In genomic region chr3:101510632-101511031, GRCm38 (mm10) we compare ENCODE assay signal across 23 mouse cellular contexts.
A peak's percentile ranks its signal among the peaks of the same experiment; 100 is the strongest.
DNase-seq lines count a peak whose midpoint lies in the region; ATAC-seq and TF ChIP-seq lines count a peak whose summit lies in the region.
"Had no signal": no experiment of that assay in that cellular context is flagged by ENCODE, and none has a peak within 500 bp of the region (broad histone marks: within the 10 kb centered on the region; RNA-seq: fewer than 3 reads in every experiment).

No protein-coding gene starts in this region.

- H3K79me2 ChIP-seq in C2C12 (ENCODE audit: control insufficient read depth, insufficient read depth) (no peaks in the 10 kb centered on the region), myocyte (ENCODE audit: control insufficient read depth, insufficient read depth) (no peaks in the 10 kb centered on the region)

- no peak overlapping the region for H3K4me3 ChIP-seq in embryonic facial prominence, embryonic 14.5 days (ENCODE audit: low read depth, low read length)
- no peak overlapping the region for H3K4me3 ChIP-seq in embryonic facial prominence, embryonic 10.5 days
- no peak overlapping the region for H3K4me3 ChIP-seq in kidney, adult 2 months (ENCODE audit: insufficient read depth, low read depth, low read length)
- no peak overlapping the region for H3K4me3 ChIP-seq in kidney, embryonic 15.5 days (replicated peaks)
- no peak overlapping the region for H3K4me3 ChIP-seq in C2C12 (ENCODE audit: insufficient read depth, poor library complexity, severe bottlenecking)
- no peak overlapping the region for H3K4me3 ChIP-seq in myocyte
- H3K4me3 ChIP-seq in hindbrain, embryonic 11.5 days (ENCODE audit: low read depth, low read length): no peak overlapping the region

- H3ac ChIP-seq in C2C12 (ENCODE audit: control insufficient read depth, insufficient read length, low read depth) (no peak overlapping the region), myocyte (ENCODE audit: control insufficient read depth, insufficient read length) (no peak overlapping the region)

- TF ChIP-seq CTCF in kidney, adult 2 months (conservative IDR thresholded peaks at IDR 0.05; ENCODE audit: insufficient read depth, insufficient read length, low read depth, low read length): no peak
- TF ChIP-seq CTCF in C2C12 (IDR thresholded peaks at IDR 0.05; ENCODE audit: control insufficient read depth, insufficient read depth, insufficient read length): no peak

- H3K9me3 ChIP-seq in embryonic facial prominence, embryonic 14.5 days (ENCODE audit: control insufficient read depth, low read length): 0 out of 2 replicates have a peak, but pooled peaks cover 4% of the 10 kb centered on the region
- H3K9me3 ChIP-seq in embryonic facial prominence, embryonic 10.5 days: peaks cover 8% of the 10 kb centered on the region
- no peaks in the 10 kb centered on the region for H3K9me3 ChIP-seq in kidney, embryonic 15.5 days (replicated peaks)
- no peaks in the 10 kb centered on the region for H3K9me3 ChIP-seq in hindbrain, embryonic 11.5 days (ENCODE audit: control insufficient read depth, low read length)
- H3K9me3 ChIP-seq: G1E had no signal

- peak; percentile 62 for DNase-seq in embryonic facial prominence, embryonic 14.5 days (ENCODE audit: low spot score)
- DNase-seq in embryonic facial prominence, embryonic 10.5 days (ENCODE audit: low spot score): no peak
- no peak for DNase-seq in kidney, adult 2 months
- DNase-seq in cerebellum, adult 9-11 months: no peak
- no peak for DNase-seq in hindbrain, embryonic 11.5 days (ENCODE audit: low spot score)
- DNase-seq: adrenal gland, adult 2 months; adrenal gland, adult 8-10 months; adrenal gland, postnatal 10 days; adrenal gland, postnatal 14 days; adrenal gland, postnatal 25 days; adrenal gland, postnatal 36 days; B cell, adult 2 months; cerebellum, adult 11 months; cerebellum, adult 11-12 months; cerebellum, adult 18-20 months had no signal

- H3K36me3 ChIP-seq in embryonic facial prominence, embryonic 14.5 days (ENCODE audit: control insufficient read depth, insufficient read depth, low read length): no peaks in the 10 kb centered on the region
- no peaks in the 10 kb centered on the region for H3K36me3 ChIP-seq in embryonic facial prominence, embryonic 10.5 days (replicated peaks)
- no peaks in the 10 kb centered on the region for H3K36me3 ChIP-seq in kidney, adult 2 months (ENCODE audit: control insufficient read depth, insufficient read depth, low read length)
- H3K36me3 ChIP-seq in kidney, embryonic 15.5 days: no peaks in the 10 kb centered on the region
- no peaks in the 10 kb centered on the region for H3K36me3 ChIP-seq in C2C12 (ENCODE audit: control insufficient read depth, insufficient read depth)
- no peaks in the 10 kb centered on the region for H3K36me3 ChIP-seq in myocyte (ENCODE audit: control insufficient read depth, insufficient read depth)
- no peaks in the 10 kb centered on the region for H3K36me3 ChIP-seq in hindbrain, embryonic 11.5 days (ENCODE audit: control insufficient read depth, insufficient read depth, low read length)
- H3K36me3 ChIP-seq: G1E had no signal

- no peaks in the 10 kb centered on the region for H3K27me3 ChIP-seq in embryonic facial prominence, embryonic 14.5 days (replicated peaks; ENCODE audit: control insufficient read depth, insufficient read depth, low read length)
- peaks cover 5% of the 10 kb centered on the region; the same call in 1 of the 2 replicates for H3K27me3 ChIP-seq in embryonic facial prominence, embryonic 10.5 days (replicated peaks; ENCODE audit: low read depth, poor library complexity, severe bottlenecking)
- H3K27me3 ChIP-seq in kidney, adult 2 months (replicated peaks; ENCODE audit: control insufficient read depth, insufficient read depth, low read length): no peaks in the 10 kb centered on the region
- no peaks in the 10 kb centered on the region for H3K27me3 ChIP-seq in kidney, embryonic 15.5 days
- no peaks in the 10 kb centered on the region for H3K27me3 ChIP-seq in C2C12 (ENCODE audit: control insufficient read depth, insufficient read depth, insufficient read length)
- H3K27me3 ChIP-seq in myocyte (ENCODE audit: control insufficient read depth, insufficient read depth, insufficient read length): no peaks in the 10 kb centered on the region
- no peaks in the 10 kb centered on the region for H3K27me3 ChIP-seq in hindbrain, embryonic 11.5 days (ENCODE audit: control insufficient read depth, insufficient read depth, low read length)
- H3K27me3 ChIP-seq: CH12.LX, Patski had no signal

- no peaks in the 10 kb centered on the region for H3K79me3 ChIP-seq in C2C12 (ENCODE audit: low read depth)

- no peak overlapping the region for H3K27ac ChIP-seq in embryonic facial prominence, embryonic 14.5 days (replicated peaks; ENCODE audit: low read depth, low read length)
- H3K27ac ChIP-seq in embryonic facial prominence, embryonic 10.5 days (replicated peaks): no peak overlapping the region
- peak overlapping the region; percentile 63 for H3K27ac ChIP-seq in kidney, adult 2 months (ENCODE audit: insufficient read depth, low read depth, low read length)
- no peak overlapping the region for H3K27ac ChIP-seq in kidney, embryonic 15.5 days
- H3K27ac ChIP-seq in hindbrain, embryonic 11.5 days (ENCODE audit: low read depth, low read length): no peak overlapping the region

- no peak for TF ChIP-seq POLR2A in kidney, adult 2 months (IDR thresholded peaks at IDR 0.05; ENCODE audit: low read depth, low read length)
- no peak for TF ChIP-seq POLR2A in myocyte (IDR thresholded peaks at IDR 0.05; ENCODE audit: insufficient read length, low read depth)

- 81% methylated on average over 5 of the region's 5 CpGs for WGBS in embryonic facial prominence, embryonic 14.5 days
- 87% methylated on average over 5 of the region's 5 CpGs for WGBS in embryonic facial prominence, embryonic 10.5 days
- WGBS in kidney, adult 2 months: 81% methylated on average over 5 of the region's 5 CpGs
- WGBS in kidney, embryonic 15.5 days: 87% methylated on average over 5 of the region's 5 CpGs
- WGBS in hindbrain, embryonic 11.5 days: 90% methylated on average over 5 of the region's 5 CpGs

- peaks cover 16% of the 10 kb centered on the region; the same call in 1 of the 2 replicates for H3K4me1 ChIP-seq in embryonic facial prominence, embryonic 14.5 days (ENCODE audit: control insufficient read depth, insufficient read depth, low read length)
- H3K4me1 ChIP-seq in embryonic facial prominence, embryonic 10.5 days: peaks cover 45% of the 10 kb centered on the region
- peaks cover 56% of the 10 kb centered on the region for H3K4me1 ChIP-seq in kidney, adult 2 months (ENCODE audit: control insufficient read depth, insufficient read depth, low read length)
- H3K4me1 ChIP-seq in kidney, embryonic 15.5 days: peaks cover 57% of the 10 kb centered on the region
- no peaks in the 10 kb centered on the region for H3K4me1 ChIP-seq in hindbrain, embryonic 11.5 days (replicated peaks; ENCODE audit: control insufficient read depth, insufficient read depth, low read length)

- no peak overlapping the region for H3K4me2 ChIP-seq in embryonic facial prominence, embryonic 14.5 days (ENCODE audit: low read depth, low read length)
- H3K4me2 ChIP-seq in kidney, embryonic 15.5 days: no peak overlapping the region
- H3K4me2 ChIP-seq in myocyte (ENCODE audit: low read depth): peak overlapping the region; percentile 45
- no peak overlapping the region for H3K4me2 ChIP-seq in hindbrain, embryonic 11.5 days (replicated peaks; ENCODE audit: low read depth, low read length)

- no peak for ATAC-seq in embryonic facial prominence, embryonic 14.5 days (ENCODE audit: low read depth)
- no peak for ATAC-seq in kidney, embryonic 15.5 days (replicated peaks; ENCODE audit: low FRiP score)
- ATAC-seq in hindbrain, embryonic 11.5 days (ENCODE audit: low FRiP score): no peak
- ATAC-seq: activated CD4-positive, CD25-positive, alpha-beta regulatory T cell, adult 4 months; CD4-positive, CD25-positive, alpha-beta regulatory T cell, adult 4 months; Patski had no signal

- no peak overlapping the region for H3K9ac ChIP-seq in embryonic facial prominence, embryonic 14.5 days (ENCODE audit: low read depth, low read length)
- no peak overlapping the region for H3K9ac ChIP-seq in kidney, embryonic 15.5 days
- H3K9ac ChIP-seq in hindbrain, embryonic 11.5 days (ENCODE audit: low read depth, low read length): no peak overlapping the region

TF ChIP-seq in C2C12, 6 proteins besides CTCF, POLR2A, EP300 and RAD21:
- TF ChIP-seq MYOG (IDR thresholded peaks at IDR 0.05; ENCODE audit: control insufficient read depth, extremely low read depth, insufficient read length): no peak
- TF ChIP-seq MYOD1 (IDR thresholded peaks at IDR 0.05; ENCODE audit: control insufficient read depth, insufficient read length, low read depth): peak; percentile 67
- TF ChIP-seq USF1 (IDR thresholded peaks at IDR 0.05; ENCODE audit: low read depth): no peak

TF ChIP-seq in myocyte, 11 proteins besides CTCF, POLR2A, EP300 and RAD21:
- TF ChIP-seq TCF3 (IDR thresholded peaks at IDR 0.05; ENCODE audit: insufficient read length, low read depth): peak; percentile 95
- TF ChIP-seq CEBPB (IDR thresholded peaks at IDR 0.05; ENCODE audit: insufficient read depth, poor library complexity, severe bottlenecking): no peak
- TF ChIP-seq MYOD1 (IDR thresholded peaks at IDR 0.05; ENCODE audit: control insufficient read depth in 1 of 3, insufficient read length in 2 of 3, low read depth in 2 of 3): peak; percentile 72 to 98 (median 97)
- peak; percentile 96 for TF ChIP-seq TCF12 (IDR thresholded peaks at IDR 0.05; ENCODE audit: insufficient read depth, poor library complexity, severe bottlenecking)
- no peak for TF ChIP-seq POLR2AphosphoS2 (IDR thresholded peaks at IDR 0.05; ENCODE audit: insufficient read length, low read depth)
- TF ChIP-seq MAX (IDR thresholded peaks at IDR 0.05; ENCODE audit: low read depth): no peak
- no peak for TF ChIP-seq SRF (IDR thresholded peaks at IDR 0.05; ENCODE audit: control insufficient read depth, insufficient read length, low read depth)
- peak; percentile 90 to 98 (median 97) for TF ChIP-seq MYOG (IDR thresholded peaks at IDR 0.05; ENCODE audit: control insufficient read depth in 1 of 3, insufficient read depth in 1 of 3, insufficient read length in 2 of 3, low read depth in 2 of 3)
TF ChIP-seq in myocyte: peak in this region for 4.
